Mouse (Mus musculus): ENCODE data around the gene Bpifb4. TPM values are rescaled to one million over a fixed set of nuclear protein-coding genes. Genes with fewer than 3 reads are reported as not detected.

Gene Bpifb4
- polyA plus RNA-seq (2015; fragmentation: Nextera tagmentation; extraction: Ambion mirVana): not detected in 2 replicates

GRCm38 (mm10) chr2:153937843-153938242 is at the start of gene Bpifb4:
Gene Bpifb4, plus strand, starts transcription at chr2:153938212.
- no peaks in the 10 kb centered on the region for H3K9me3 ChIP-seq (ENCODE audit: control insufficient read depth)
- no peak for ATAC-seq

GRCm38 (mm10) chr2:153899111-153899510 is 38.9 kb upstream of the Bpifb4 start:
- no peaks in the 10 kb centered on the region for H3K27me3 ChIP-seq (replicated peaks; ENCODE audit: control insufficient read depth, insufficient read depth, low read length)
- ATAC-seq: no peak
- no peak overlapping the region for H3K4me3 ChIP-seq (ENCODE audit: low read depth, low read length)
- H3K36me3 ChIP-seq (ENCODE audit: control insufficient read depth, insufficient read depth): no peaks in the 10 kb centered on the region
- TF ChIP-seq CTCF (IDR thresholded peaks at IDR 0.05; ENCODE audit: low read depth): no peak
- no peak overlapping the region for H3K9ac ChIP-seq (ENCODE audit: low read depth, low read length)
- no peaks in the 10 kb centered on the region for H3K4me1 ChIP-seq (replicated peaks; ENCODE audit: control insufficient read depth, insufficient read depth, low read length)
- H3K27ac ChIP-seq (ENCODE audit: low read depth, low read length): no peak overlapping the region
- no peak overlapping the region for H3K4me2 ChIP-seq (replicated peaks; ENCODE audit: low read depth)
- no peaks in the 10 kb centered on the region for H3K9me3 ChIP-seq (ENCODE audit: control insufficient read depth)
- WGBS: 86% methylated on average over 5 of the region's 5 CpGs

More at GRCm38 (mm10) chr2:153937843-153938242, at the start of gene Bpifb4:
- H3K4me1 ChIP-seq (replicated peaks; ENCODE audit: control insufficient read depth, insufficient read depth, low read length): no peaks in the 10 kb centered on the region
- no peak within 1 kb of the TSS for H3K9ac ChIP-seq (ENCODE audit: low read depth, low read length)
- no peaks in the 10 kb centered on the region for H3K36me3 ChIP-seq (ENCODE audit: control insufficient read depth, insufficient read depth)
- 76% methylated on average over 5 of the region's 5 CpGs for WGBS
- H3K27ac ChIP-seq (ENCODE audit: low read depth, low read length): no peak within 1 kb of the TSS
- TF ChIP-seq CTCF (IDR thresholded peaks at IDR 0.05; ENCODE audit: low read depth): no peak
- no peaks in the 10 kb centered on the region for H3K27me3 ChIP-seq (replicated peaks; ENCODE audit: control insufficient read depth, insufficient read depth, low read length)
- H3K4me3 ChIP-seq (ENCODE audit: low read depth, low read length): no peak within 1 kb of the TSS
- no peak within 1 kb of the TSS for H3K4me2 ChIP-seq (replicated peaks; ENCODE audit: low read depth)

GRCm38 (mm10) chr2:153900088-153900487 is 37.9 kb upstream of the Bpifb4 start, which contains the start of gene Bpifb6:
Gene Bpifb6, plus strand, starts transcription at chr2:153900388.
- Histone ChIP-seq H3K4me1 (replicated peaks; ENCODE audit: control insufficient read depth, insufficient read depth, low read length) (no peaks in the 10 kb centered on the region), H3K9ac (ENCODE audit: low read depth, low read length) (no peak within 1 kb of the TSS), H3K4me3 (ENCODE audit: low read depth, low read length) (no peak within 1 kb of the TSS), H3K27me3 (replicated peaks; ENCODE audit: control insufficient read depth, insufficient read depth, low read length) (no peaks in the 10 kb centered on the region), H3K9me3 (ENCODE audit: control insufficient read depth) (no peaks in the 10 kb centered on the region), H3K27ac (ENCODE audit: low read depth, low read length) (no peak within 1 kb of the TSS), H3K4me2 (replicated peaks; ENCODE audit: low read depth) (no peak within 1 kb of the TSS), H3K36me3 (ENCODE audit: control insufficient read depth, insufficient read depth) (no peaks in the 10 kb centered on the region)
- TF ChIP-seq CTCF (IDR thresholded peaks at IDR 0.05; ENCODE audit: low read depth): no peak
- 73% methylated on average over 4 of the region's 4 CpGs for WGBS
- no peak for ATAC-seq

- Histone ChIP-seq H3K4me1 (replicated peaks; ENCODE audit: control insufficient read depth, insufficient read depth, low read length) (no peaks in the 10 kb centered on the region), H3K27ac (ENCODE audit: low read depth, low read length) (no peak overlapping the region), H3K4me2 (replicated peaks; ENCODE audit: low read depth) (no peak overlapping the region), H3K4me3 (ENCODE audit: low read depth, low read length) (no peak overlapping the region), H3K9ac (ENCODE audit: low read depth, low read length) (no peak overlapping the region), H3K27me3 (replicated peaks; ENCODE audit: control insufficient read depth, insufficient read depth, low read length) (no peaks in the 10 kb centered on the region), H3K36me3 (ENCODE audit: control insufficient read depth, insufficient read depth) (no peaks in the 10 kb centered on the region), H3K9me3 (ENCODE audit: control insufficient read depth) (no peaks in the 10 kb centered on the region)
- no peak for ATAC-seq
- WGBS: 81% methylated on average over 6 of the region's 6 CpGs
- TF ChIP-seq CTCF (IDR thresholded peaks at IDR 0.05; ENCODE audit: low read depth): no peak
Measured at GRCm38 (mm10) chr2:153902726-153903125, 35.3 kb upstream of the Bpifb4 start.

GRCm38 (mm10) chr2:153906626-153907025 is 31.4 kb upstream of the Bpifb4 start:
- ATAC-seq: no peak
- no peak for TF ChIP-seq CTCF (IDR thresholded peaks at IDR 0.05; ENCODE audit: low read depth)
- H3K27me3 ChIP-seq (replicated peaks; ENCODE audit: control insufficient read depth, insufficient read depth, low read length): no peaks in the 10 kb centered on the region
- no peak overlapping the region for H3K4me2 ChIP-seq (replicated peaks; ENCODE audit: low read depth)
- no peak overlapping the region for H3K9ac ChIP-seq (ENCODE audit: low read depth, low read length)
- H3K27ac ChIP-seq (ENCODE audit: low read depth, low read length): no peak overlapping the region
- WGBS: 80% methylated on average over 4 of the region's 4 CpGs
- no peak overlapping the region for H3K4me3 ChIP-seq (ENCODE audit: low read depth, low read length)
- no peaks in the 10 kb centered on the region for H3K4me1 ChIP-seq (replicated peaks; ENCODE audit: control insufficient read depth, insufficient read depth, low read length)
- no peaks in the 10 kb centered on the region for H3K36me3 ChIP-seq (ENCODE audit: control insufficient read depth, insufficient read depth)
- no peaks in the 10 kb centered on the region for H3K9me3 ChIP-seq (ENCODE audit: control insufficient read depth)

- no peak for ATAC-seq
- Histone ChIP-seq H3K36me3 (ENCODE audit: control insufficient read depth, insufficient read depth) (no peaks in the 10 kb centered on the region), H3K27me3 (replicated peaks; ENCODE audit: control insufficient read depth, insufficient read depth, low read length) (no peaks in the 10 kb centered on the region), H3K27ac (ENCODE audit: low read depth, low read length) (no peak overlapping the region), H3K9me3 (ENCODE audit: control insufficient read depth) (no peaks in the 10 kb centered on the region), H3K4me1 (replicated peaks; ENCODE audit: control insufficient read depth, insufficient read depth, low read length) (no peaks in the 10 kb centered on the region), H3K9ac (ENCODE audit: low read depth, low read length) (no peak overlapping the region), H3K4me2 (replicated peaks; ENCODE audit: low read depth) (no peak overlapping the region), H3K4me3 (ENCODE audit: low read depth, low read length) (no peak overlapping the region)
- 72% methylated on average over 5 of the region's 5 CpGs for WGBS
- no peak for TF ChIP-seq CTCF (IDR thresholded peaks at IDR 0.05; ENCODE audit: low read depth)
Measured at GRCm38 (mm10) chr2:153914151-153914550, 23.9 kb upstream of the Bpifb4 start.

GRCm38 (mm10) chr2:153917930-153918329 is 20.1 kb upstream of the Bpifb4 start, which contains the start of gene Bpifb3:
Gene Bpifb3, plus strand, starts transcription at chr2:153918230.
- no peak for TF ChIP-seq CTCF (IDR thresholded peaks at IDR 0.05; ENCODE audit: low read depth)
- Histone ChIP-seq H3K36me3 (ENCODE audit: control insufficient read depth, insufficient read depth) (no peaks in the 10 kb centered on the region), H3K9ac (ENCODE audit: low read depth, low read length) (no peak within 1 kb of the TSS), H3K4me3 (ENCODE audit: low read depth, low read length) (no peak within 1 kb of the TSS), H3K27ac (ENCODE audit: low read depth, low read length) (no peak within 1 kb of the TSS), H3K9me3 (ENCODE audit: control insufficient read depth) (no peaks in the 10 kb centered on the region), H3K4me2 (replicated peaks; ENCODE audit: low read depth) (no peak within 1 kb of the TSS), H3K4me1 (replicated peaks; ENCODE audit: control insufficient read depth, insufficient read depth, low read length) (no peaks in the 10 kb centered on the region), H3K27me3 (replicated peaks; ENCODE audit: control insufficient read depth, insufficient read depth, low read length) (no peaks in the 10 kb centered on the region)
- 76% methylated on average over 8 of the region's 8 CpGs for WGBS
- ATAC-seq: no peak
